ENCODE assay signal across 12 mouse cellular contexts in genomic region chr17:57279591-57280224, GRCm38 (mm10). TPM values are rescaled to one million over a fixed set of nuclear protein-coding genes. Genes with fewer than 3 reads are reported as not detected.
A peak's percentile ranks its signal among the peaks of the same experiment; 100 is the strongest.
DNase-seq lines count a peak whose midpoint lies in the region; TF ChIP-seq lines count a peak whose summit lies in the region.
"Had no signal": no experiment of that assay in that cellular context is flagged by ENCODE, and none has a peak within 500 bp of the region (broad histone marks: within the 10 kb centered on the region; RNA-seq: fewer than 3 reads in every experiment).

No protein-coding gene starts in this region.

- intact Hi-C loops in gastrocnemius, adult 2 months (cut with DNase I) = loop anchor here (5.0 to 10.0 kb wide), 3 partner anchors 225 to 1245 kb away; partner anchors contain the start of genes Crb3, Rfx2, Sh3gl1 and Slc25a23

- peak overlapping the region; percentile 53 for H3K4me3 ChIP-seq in gastrocnemius, adult 2 months
- H3K4me3 ChIP-seq: myocyte had no signal

- no peak for DNase-seq in gastrocnemius, adult 2 months
- DNase-seq in gastrocnemius, postnatal 10 days = no peak
- DNase-seq in B cell, adult 2 months = peak; percentile 52 to 53
- DNase-seq in induced T-regulatory cell, adult 2 months (ENCODE audit: low read depth) = peak; percentile 73
- peak; percentile 56 to 61 for DNase-seq in spleen, adult 18-20 months
- no peak for DNase-seq in kidney, postnatal 10 days
- DNase-seq in adrenal gland, adult 18-20 months (ENCODE audit: low spot score in 2 of 2) = no peak
- no peak for DNase-seq in cerebellum, adult 11 months
- DNase-seq: cerebellum, adult 8-10 months; forebrain, postnatal 0 days; right cerebral cortex, postnatal 25 days had no signal

- TF ChIP-seq CTCF in gastrocnemius, adult 2 months (IDR thresholded peaks at IDR 0.05) = no peak

- no peak overlapping the region for H3K27ac ChIP-seq in gastrocnemius, adult 2 months

RNA-seq across cellular contexts. Expression of gene Vav1, which starts 0.8 kb away (rescaled TPM):
- total RNA-seq in gastrocnemius, adult 2 months (2021) = under 1 TPM; 0.46 to 0.56 TPM
- 1 to 10 TPM; 1.5 to 2.4 TPM for total RNA-seq in gastrocnemius, postnatal 10 days (2021)
- 1 to 10 TPM; 2.6 to 4.0 TPM for total RNA-seq in adrenal gland, adult 18-20 months (2021)

RNA-seq across cellular contexts. Expression of gene Trip10, which starts 30.5 kb away (rescaled TPM):
- 100 to 1,000 TPM; 170 to 176 TPM for total RNA-seq in gastrocnemius, adult 2 months (2021)
- 10 to 100 TPM; 69.1 to 74.4 TPM for total RNA-seq in gastrocnemius, postnatal 10 days (2021)
- 10 to 100 TPM; 53.4 to 61.0 TPM for total RNA-seq in adrenal gland, adult 18-20 months (2021)

RNA-seq across cellular contexts. Expression of gene Gpr108, which starts 31.5 kb away (rescaled TPM):
- total RNA-seq in gastrocnemius, adult 2 months (2021) = 10 to 100 TPM; 24.0 to 24.4 TPM
- 10 to 100 TPM; 22.0 to 23.8 TPM for total RNA-seq in gastrocnemius, postnatal 10 days (2021)
- total RNA-seq in adrenal gland, adult 18-20 months (2021) = 10 to 100 TPM; 72.4 to 89.6 TPM

RNA-seq across cellular contexts. Expression of gene C3, which starts 51.8 kb away (rescaled TPM):
- 10 to 100 TPM; 10.3 to 24.5 TPM for total RNA-seq in gastrocnemius, adult 2 months (2021)
- 1 to 10 TPM; 1.6 to 3.5 TPM for total RNA-seq in gastrocnemius, postnatal 10 days (2021)
- 100 to 1,000 TPM; 184 to 696 TPM for total RNA-seq in adrenal gland, adult 18-20 months (2021)

Comparison
In these comparisons a context has a peak if more than half of its experiments do, and no peak if none do; other contexts are left out.
1. DNase-seq: peak in B cell, adult 2 months (2 of 2), induced T-regulatory cell, adult 2 months (single experiment) and spleen, adult 18-20 months (2 of 2); none in gastrocnemius, adult 2 months (single experiment), gastrocnemius, postnatal 10 days (single experiment), kidney, postnatal 10 days (single experiment), adrenal gland, adult 18-20 months (0 of 2) and cerebellum, adult 11 months (single experiment).